Mouse (Mus musculus): ENCODE results near the gene Cabp2. TPM values are rescaled to one million over a fixed set of nuclear protein-coding genes. Genes with fewer than 3 reads are reported as not detected.

Cabp2 gene
- polyA plus RNA-seq, 1 experiment from 2014 or later: 0.43 TPM

DNA sequence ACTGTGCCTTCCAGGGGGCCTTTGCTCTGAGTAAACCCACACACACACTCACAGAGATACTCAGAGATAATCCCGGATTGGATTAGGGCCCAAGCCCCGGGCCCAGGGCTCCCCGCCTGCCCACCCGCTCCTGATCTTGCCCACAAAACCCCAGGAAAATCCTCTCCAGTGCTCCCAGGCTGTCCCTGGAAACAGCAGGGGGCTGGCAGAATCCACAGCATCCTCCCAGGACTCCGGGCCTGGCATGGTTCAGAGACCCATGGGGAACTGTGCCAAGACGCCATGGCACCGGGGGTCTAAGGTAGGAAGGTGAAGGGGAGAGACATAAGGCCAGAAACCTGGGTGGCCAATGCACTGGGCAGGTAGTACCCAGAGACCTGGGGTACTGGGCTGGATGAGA lies 1.9 kb downstream of the Cabp2 start:
- no peak for TF ChIP-seq CTCF (IDR thresholded peaks at IDR 0.05; ENCODE audit: low read depth)
- TF ChIP-seq EP300 (IDR thresholded peaks at IDR 0.05; ENCODE audit: low read depth): no peak
- H3K9ac ChIP-seq (replicated peaks): no peak overlapping the region

DNA sequence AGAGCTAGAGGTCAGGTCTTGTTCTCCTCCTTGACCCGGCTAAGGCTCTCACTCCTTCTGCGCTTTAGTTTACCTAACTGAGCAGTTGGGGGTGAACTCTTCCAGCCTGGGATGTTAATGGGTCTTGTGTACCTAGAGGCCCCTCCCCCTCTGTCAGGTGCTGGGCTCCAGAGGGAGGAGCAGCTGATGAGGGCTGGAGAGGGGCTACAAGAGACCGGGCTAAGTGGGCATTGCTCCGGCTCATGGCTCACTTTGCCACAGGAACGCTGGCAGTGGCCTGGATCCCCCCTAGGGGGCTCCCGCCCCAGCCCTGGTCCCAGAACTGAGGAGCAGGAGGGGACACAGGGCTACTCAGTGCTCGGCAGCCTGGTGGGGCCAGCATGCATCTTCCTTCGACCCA lies 2.4 kb downstream of the Cabp2 start:
- Histone ChIP-seq H3K9ac (replicated peaks) (no peak overlapping the region), H3K4me3 (ENCODE audit: low read depth, low read length) (no peak overlapping the region), H3K27ac (ENCODE audit: low read depth) (no peak overlapping the region), H3K27me3 (ENCODE audit: insufficient read depth, low read length) (0 out of 2 replicates have a peak, but pooled peaks cover 2% of the 10 kb centered on the region), H3K9me3 (ENCODE audit: low read length) (no peaks in the 10 kb centered on the region), H3K36me3 (replicated peaks; ENCODE audit: insufficient read depth, low read length) (no peaks in the 10 kb centered on the region), H3K4me2 (ENCODE audit: low read depth, low read length) (no peak overlapping the region), H3K4me1 (ENCODE audit: insufficient read depth) (peaks cover 25% of the 10 kb centered on the region)
- 46% methylated on average over 8 of the region's 8 CpGs for WGBS (ENCODE audit: insufficient replicate concordance)
- TF ChIP-seq CTCF (IDR thresholded peaks at IDR 0.05; ENCODE audit: low read depth) (no peak), EP300 (IDR thresholded peaks at IDR 0.05; ENCODE audit: low read depth) (no peak)
- ATAC-seq (no peak), DNase-seq (no peak)

More for the DNA sequence above, 1.9 kb downstream of the Cabp2 start:
- WGBS (ENCODE audit: insufficient replicate concordance): 81% methylated on average over 7 of the region's 7 CpGs
- H3K9me3 ChIP-seq (ENCODE audit: low read length): no peaks in the 10 kb centered on the region
- H3K4me2 ChIP-seq (ENCODE audit: low read depth, low read length): no peak overlapping the region
- ATAC-seq (no peak), DNase-seq (no peak)
- peaks cover 25% of the 10 kb centered on the region for H3K4me1 ChIP-seq (ENCODE audit: insufficient read depth)
- no peak overlapping the region for H3K27ac ChIP-seq (ENCODE audit: low read depth)
- H3K4me3 ChIP-seq (ENCODE audit: low read depth, low read length): no peak overlapping the region
- H3K27me3 ChIP-seq (ENCODE audit: insufficient read depth, low read length): 0 out of 2 replicates have a peak, but pooled peaks cover 2% of the 10 kb centered on the region
- H3K36me3 ChIP-seq (replicated peaks; ENCODE audit: insufficient read depth, low read length): no peaks in the 10 kb centered on the region

DNA sequence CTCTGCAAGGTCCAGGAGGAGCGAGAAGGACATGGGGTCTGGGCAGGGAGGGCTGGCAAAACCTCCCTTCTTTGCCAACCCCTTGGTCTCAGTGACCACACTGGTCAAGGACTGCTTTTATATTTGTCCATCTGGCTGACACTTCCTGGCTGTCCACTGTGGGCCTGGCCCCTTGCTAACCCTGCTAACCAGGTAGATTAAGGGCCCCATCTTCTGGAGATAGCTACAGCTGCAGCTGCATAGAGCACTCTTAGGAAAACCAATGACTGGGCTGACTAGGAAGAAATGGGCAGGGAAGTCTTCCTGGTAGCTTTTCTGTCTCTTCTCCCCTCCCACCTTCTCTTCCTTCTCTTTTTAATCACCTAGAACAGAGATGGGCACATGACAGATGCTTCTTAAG lies 3.6 kb downstream of the Cabp2 start:
- ATAC-seq (peak; percentile 67), DNase-seq (no peak)
- Histone ChIP-seq H3K4me3 (ENCODE audit: low read depth, low read length) (no peak overlapping the region), H3K36me3 (replicated peaks; ENCODE audit: insufficient read depth, low read length) (no peaks in the 10 kb centered on the region), H3K4me1 (ENCODE audit: insufficient read depth) (peaks cover 15% of the 10 kb centered on the region), H3K27ac (ENCODE audit: low read depth) (no peak overlapping the region), H3K9me3 (ENCODE audit: low read length) (no peaks in the 10 kb centered on the region), H3K9ac (replicated peaks) (no peak overlapping the region), H3K4me2 (ENCODE audit: low read depth, low read length) (no peak overlapping the region), H3K27me3 (ENCODE audit: insufficient read depth, low read length) (0 out of 2 replicates have a peak, but pooled peaks cover 6% of the 10 kb centered on the region)
- TF ChIP-seq EP300 (IDR thresholded peaks at IDR 0.05; ENCODE audit: low read depth) (no peak), CTCF (IDR thresholded peaks at IDR 0.05; ENCODE audit: low read depth) (peak; percentile 74)
- WGBS (ENCODE audit: insufficient replicate concordance): 72% methylated on average over 1 of the region's 1 CpGs

DNA sequence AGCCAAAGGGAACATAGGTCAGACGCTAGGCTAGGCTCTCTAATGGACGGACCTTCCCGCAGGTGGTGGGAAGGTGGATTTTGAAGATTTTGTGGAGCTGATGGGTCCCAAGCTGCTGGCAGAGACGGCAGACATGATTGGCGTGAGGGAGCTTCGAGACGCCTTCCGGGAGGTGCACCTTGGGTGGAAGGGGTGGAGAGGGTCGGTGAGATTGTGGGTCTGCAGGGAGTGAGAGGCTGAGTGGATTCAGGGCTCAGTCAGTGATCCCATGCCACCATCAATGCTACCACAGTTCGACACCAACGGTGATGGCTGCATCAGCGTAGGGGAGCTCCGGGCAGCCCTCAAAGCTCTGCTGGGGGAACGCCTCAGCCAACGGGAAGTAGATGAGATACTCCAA lies 4.8 kb downstream of the Cabp2 start:
- Histone ChIP-seq H3K36me3 (replicated peaks; ENCODE audit: insufficient read depth, low read length) (no peaks in the 10 kb centered on the region), H3K4me1 (ENCODE audit: insufficient read depth) (peaks cover 6% of the 10 kb centered on the region), H3K27me3 (ENCODE audit: insufficient read depth, low read length) (0 out of 2 replicates have a peak, but pooled peaks cover 6% of the 10 kb centered on the region), H3K9ac (replicated peaks) (no peak overlapping the region), H3K27ac (ENCODE audit: low read depth) (no peak overlapping the region), H3K9me3 (ENCODE audit: low read length) (no peaks in the 10 kb centered on the region), H3K4me3 (ENCODE audit: low read depth, low read length) (no peak overlapping the region), H3K4me2 (ENCODE audit: low read depth, low read length) (no peak overlapping the region)
- DNase-seq (no peak), ATAC-seq (no peak)
- WGBS (ENCODE audit: insufficient replicate concordance): 79% methylated on average over 15 of the region's 15 CpGs
- TF ChIP-seq EP300 (IDR thresholded peaks at IDR 0.05; ENCODE audit: low read depth) (no peak), CTCF (IDR thresholded peaks at IDR 0.05; ENCODE audit: low read depth) (no peak)

DNA sequence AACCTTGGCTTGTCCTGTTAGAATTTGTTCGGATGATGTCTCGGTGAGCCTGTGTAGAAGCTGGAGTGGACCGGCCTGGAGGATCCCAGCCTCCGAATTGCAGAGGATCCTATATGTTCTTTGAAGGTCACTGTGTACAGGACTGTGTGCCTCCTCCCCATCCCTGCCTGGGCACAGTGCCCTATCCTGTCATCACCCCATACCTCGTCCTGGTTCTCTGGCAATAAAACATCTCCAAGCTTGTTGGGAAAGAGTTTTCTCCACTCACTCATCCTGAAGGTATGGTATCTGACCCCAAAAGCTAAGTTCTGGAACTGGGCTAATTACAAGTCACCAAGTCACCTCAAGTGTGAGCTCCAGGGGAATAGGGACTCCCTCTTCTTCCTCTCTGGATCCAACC lies 5.7 kb downstream of the Cabp2 start:
- ATAC-seq: no peak
- 80% methylated on average over 5 of the region's 5 CpGs for whole genome bisulfite sequencing (ENCODE audit: insufficient replicate concordance)

DNA sequence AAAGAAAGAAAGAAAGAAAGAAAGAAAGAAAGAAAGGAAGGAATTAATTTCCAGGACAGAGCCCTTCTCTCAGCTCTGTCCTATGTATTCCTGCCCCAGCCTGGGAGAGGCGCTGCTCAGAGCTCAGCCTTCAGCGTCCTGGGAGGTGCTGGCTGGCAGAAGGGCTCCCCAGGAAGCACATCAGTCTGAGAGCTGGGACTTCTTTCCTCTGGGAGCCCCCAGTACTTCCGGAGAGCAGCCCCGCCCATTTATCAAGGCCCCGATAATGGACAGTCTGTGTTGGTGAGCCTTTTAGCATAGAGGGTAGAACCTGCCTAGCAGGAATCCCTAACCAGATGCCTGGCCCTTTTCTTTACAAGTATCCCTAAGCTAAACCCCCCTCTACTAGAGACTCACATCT lies 6.8 kb downstream of the Cabp2 start:
- Histone ChIP-seq H3K9ac (replicated peaks) (no peak overlapping the region), H3K4me1 (ENCODE audit: insufficient read depth) (no peaks in the 10 kb centered on the region), H3K27ac (ENCODE audit: low read depth) (no peak overlapping the region), H3K4me3 (ENCODE audit: low read depth, low read length) (no peak overlapping the region), H3K9me3 (ENCODE audit: low read length) (no peaks in the 10 kb centered on the region), H3K4me2 (ENCODE audit: low read depth, low read length) (no peak overlapping the region), H3K36me3 (replicated peaks; ENCODE audit: insufficient read depth, low read length) (no peaks in the 10 kb centered on the region), H3K27me3 (ENCODE audit: insufficient read depth, low read length) (0 out of 2 replicates have a peak, but pooled peaks cover 6% of the 10 kb centered on the region)
- DNase-seq: no peak
- ATAC-seq: no peak
- TF ChIP-seq CTCF (IDR thresholded peaks at IDR 0.05; ENCODE audit: low read depth) (no peak), EP300 (IDR thresholded peaks at IDR 0.05; ENCODE audit: low read depth) (no peak)
- 34% methylated on average over 5 of the region's 5 CpGs for WGBS (ENCODE audit: insufficient replicate concordance)

More for the DNA sequence above, 5.7 kb downstream of the Cabp2 start:
- Histone ChIP-seq H3K4me2 (ENCODE audit: low read depth, low read length) (no peak overlapping the region), H3K27ac (ENCODE audit: low read depth) (no peak overlapping the region), H3K27me3 (ENCODE audit: insufficient read depth, low read length) (0 out of 2 replicates have a peak, but pooled peaks cover 6% of the 10 kb centered on the region), H3K9ac (replicated peaks) (no peak overlapping the region), H3K36me3 (replicated peaks; ENCODE audit: insufficient read depth, low read length) (no peaks in the 10 kb centered on the region), H3K9me3 (ENCODE audit: low read length) (no peaks in the 10 kb centered on the region), H3K4me1 (ENCODE audit: insufficient read depth) (no peaks in the 10 kb centered on the region), H3K4me3 (ENCODE audit: low read depth, low read length) (no peak overlapping the region)
- no peak for DNase-seq
- TF ChIP-seq EP300 (IDR thresholded peaks at IDR 0.05; ENCODE audit: low read depth): no peak
- no peak for TF ChIP-seq CTCF (IDR thresholded peaks at IDR 0.05; ENCODE audit: low read depth)

DNA sequence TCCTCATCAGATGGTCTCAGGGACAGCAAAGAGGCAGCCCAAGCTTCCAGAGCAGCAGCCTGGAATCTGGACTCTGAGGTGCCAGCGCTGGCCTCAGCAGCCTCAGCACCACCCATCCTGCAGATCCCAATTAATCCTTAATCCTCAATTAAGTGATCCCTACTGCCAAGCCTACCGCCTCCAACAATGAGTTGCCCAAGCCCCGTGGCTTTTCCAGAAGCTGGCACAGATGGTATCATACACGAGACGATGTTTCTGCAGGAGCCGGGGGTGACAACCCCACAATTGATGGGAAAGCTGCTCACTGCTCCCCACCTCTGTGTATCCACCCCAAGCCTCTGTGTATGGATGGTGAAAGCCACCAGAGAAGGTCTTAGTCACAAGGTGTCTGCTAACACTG lies 7.8 kb downstream of the Cabp2 start:
- Histone ChIP-seq H3K27me3 (ENCODE audit: insufficient read depth, low read length) (0 out of 2 replicates have a peak, but pooled peaks cover 6% of the 10 kb centered on the region), H3K4me2 (ENCODE audit: low read depth, low read length) (no peak overlapping the region), H3K4me3 (ENCODE audit: low read depth, low read length) (no peak overlapping the region), H3K9ac (replicated peaks) (no peak overlapping the region), H3K9me3 (ENCODE audit: low read length) (no peaks in the 10 kb centered on the region), H3K27ac (ENCODE audit: low read depth) (no peak overlapping the region), H3K36me3 (replicated peaks; ENCODE audit: insufficient read depth, low read length) (no peaks in the 10 kb centered on the region), H3K4me1 (ENCODE audit: insufficient read depth) (no peaks in the 10 kb centered on the region)
- WGBS (ENCODE audit: insufficient replicate concordance): 70% methylated on average over 6 of the region's 6 CpGs
- no peak for ATAC-seq
- TF ChIP-seq CTCF (IDR thresholded peaks at IDR 0.05; ENCODE audit: low read depth) (no peak), EP300 (IDR thresholded peaks at IDR 0.05; ENCODE audit: low read depth) (no peak)
- DNase-seq: no peak
